Mouse (Mus musculus) CH12.LX (cell line): ENCODE measurements around the gene Gm20458. TPM values are rescaled to one million over a fixed set of nuclear protein-coding genes. Genes with fewer than 3 reads are reported as not detected.

Experiments used
- DNase-seq: peaks from one replicate; pipeline ENCODE4 v3.0.0-alpha.2; 2013; ENCODE audit errors: extremely low read depth
- H3K27ac ChIP-seq: 2 replicates; pipeline ENCODE4 v1.5.1; 2012; ENCODE audit warnings: low read depth, mild to moderate bottlenecking, control low read depth, moderate library complexity; ENCODE audit not compliant: insufficient read depth
- H3K27me3 ChIP-seq: replicated peaks from 2 replicates; pipeline ENCODE3; 2012; ENCODE audit warnings: inconsistent platforms
- H3K36me3 ChIP-seq, 2 experiments: replicated peaks in 1 of 2; 2 replicates each; pipeline versions ENCODE3 to v1.6.1; 2012; ENCODE audit warnings: inconsistent platforms in 1 of 2, low read length in 1 of 2, mild to moderate bottlenecking in 1 of 2, mixed read lengths in 1 of 2, moderate library complexity in 1 of 2; ENCODE audit not compliant: control insufficient read depth in 1 of 2, insufficient read depth in 1 of 2
- H3K4me1 ChIP-seq, 2 experiments: 2 replicates each; pipeline ENCODE4 v1.6.1; 2012; ENCODE audit warnings: inconsistent platforms in 1 of 2, moderate library complexity in 1 of 2; ENCODE audit not compliant: insufficient read depth in 2 of 2, control insufficient read depth in 1 of 2
- H3K4me2 ChIP-seq: 2 replicates; pipeline ENCODE4 v1.6.1; 2012; ENCODE audit warnings: low read depth, mild to moderate bottlenecking, control low read depth; ENCODE audit not compliant: poor library complexity, insufficient read depth, severe bottlenecking
- H3K4me3 ChIP-seq, 3 experiments: fragments of 150-350 bp in 1 of 3; sonication (generic) in 1 of 3; replicated peaks in 1 of 3; 2 replicates each; pipeline versions ENCODE3 to v1.5.1; 2011 to 2012; ENCODE audit warnings: low read depth in 2 of 3, low read length in 2 of 3, mild to moderate bottlenecking in 2 of 3, moderate library complexity in 2 of 3, control low read depth in 1 of 3, improper control_type of control experiment in 1 of 3, inconsistent platforms in 1 of 3, mixed read lengths in 1 of 3; ENCODE audit not compliant: poor library complexity in 1 of 3
- H3K79me2 ChIP-seq: replicated peaks from 2 replicates; pipeline ENCODE4 v1.6.1; 2012; ENCODE audit warnings: mild to moderate bottlenecking, moderate library complexity; ENCODE audit not compliant: control insufficient read depth, poor library complexity, insufficient read depth, severe bottlenecking; ENCODE audit errors: extremely low read depth
- H3K9ac ChIP-seq: 2 replicates; pipeline ENCODE4 v1.6.1; 2012; ENCODE audit warnings: low read depth, mild to moderate bottlenecking, control low read depth, moderate library complexity; ENCODE audit not compliant: insufficient read depth
- H3K9me3 ChIP-seq: replicated peaks from 2 replicates; pipeline ENCODE3; 2012; ENCODE audit warnings: low read length, inconsistent platforms, mixed read lengths
- BHLHE40 ChIP-seq: IDR thresholded peaks from 2 replicates; pipeline ENCODE4 v1.6.1; 2011; ENCODE audit warnings: mild to moderate bottlenecking, low read depth, low read length, improper control_type of control experiment
- CHD1 ChIP-seq: IDR thresholded peaks from 2 replicates; pipeline ENCODE4 v1.6.1; 2012; ENCODE audit warnings: low read depth, low read length, improper control_type of control experiment, inconsistent platforms
- CHD2 ChIP-seq: IDR thresholded peaks from 2 replicates; pipeline ENCODE4 v1.6.1; 2011; ENCODE audit warnings: low read length, improper control_type of control experiment
- CTCF ChIP-seq, 2 experiments: IDR thresholded peaks in 1 of 2; conservative IDR thresholded peaks in 1 of 2; 2 replicates each; pipeline ENCODE4 v1.5.1; 2011 to 2012; ENCODE audit warnings: low read depth in 2 of 2, low read length in 2 of 2, improper control_type of control experiment in 1 of 2, inconsistent platforms in 1 of 2, mild to moderate bottlenecking in 1 of 2, moderate library complexity in 1 of 2
- E2F4 ChIP-seq: IDR thresholded peaks from 2 replicates; pipeline ENCODE4 v1.6.1; 2011; ENCODE audit warnings: low read depth, low read length, improper control_type of control experiment; ENCODE audit not compliant: insufficient replicate concordance
- ELF1 ChIP-seq: IDR thresholded peaks from 2 replicates; pipeline ENCODE4 v1.6.1; 2014; ENCODE audit warnings: low read depth, mild to moderate bottlenecking, inconsistent platforms, low read length, improper control_type of control experiment
- EP300 ChIP-seq: IDR thresholded peaks from 2 replicates; pipeline ENCODE4 v1.6.1; 2011; ENCODE audit warnings: low read length, improper control_type of control experiment
- ETS1 ChIP-seq: conservative IDR thresholded peaks from 2 replicates; pipeline ENCODE4 v1.6.1; 2012; ENCODE audit warnings: low read depth, mild to moderate bottlenecking, inconsistent platforms, low read length, improper control_type of control experiment, moderate library complexity
- GABPA ChIP-seq: IDR thresholded peaks from 2 replicates; pipeline ENCODE4 v1.6.1; 2012; ENCODE audit warnings: low read depth, low read length, improper control_type of control experiment, inconsistent platforms; ENCODE audit not compliant: insufficient replicate concordance
- HCFC1 ChIP-seq: IDR thresholded peaks from 2 replicates; pipeline ENCODE4 v1.6.1; 2012; ENCODE audit warnings: low read depth, mild to moderate bottlenecking, inconsistent platforms, low read length, improper control_type of control experiment
- IRF4 ChIP-seq: IDR thresholded peaks from 2 replicates; pipeline ENCODE4 v1.6.1; 2014; ENCODE audit warnings: low read depth, mild to moderate bottlenecking, inconsistent platforms, low read length, improper control_type of control experiment
- JUN ChIP-seq: IDR thresholded peaks from 2 replicates; pipeline ENCODE4 v1.6.1; 2011; ENCODE audit warnings: low read depth, mild to moderate bottlenecking, low read length, improper control_type of control experiment, moderate library complexity; ENCODE audit not compliant: insufficient read depth
- JUND ChIP-seq: conservative IDR thresholded peaks from 2 replicates; pipeline ENCODE4 v1.6.1; 2011; ENCODE audit warnings: low read depth, low read length, improper control_type of control experiment
- KAT2A ChIP-seq: IDR thresholded peaks from 2 replicates; pipeline ENCODE4 v1.6.1; 2012; ENCODE audit warnings: low read length, improper control_type of control experiment, inconsistent platforms; ENCODE audit not compliant: insufficient replicate concordance
- MAFK ChIP-seq: IDR thresholded peaks from 2 replicates; pipeline ENCODE4 v1.6.1; 2011; ENCODE audit warnings: low read length, improper control_type of control experiment; ENCODE audit not compliant: insufficient replicate concordance
- MAX ChIP-seq: IDR thresholded peaks from 2 replicates; pipeline ENCODE4 v1.6.1; 2011; ENCODE audit warnings: low read length, improper control_type of control experiment
- MAZ ChIP-seq: IDR thresholded peaks from 2 replicates; pipeline ENCODE4 v1.6.1; 2012; ENCODE audit warnings: low read depth, mild to moderate bottlenecking, inconsistent platforms, low read length, improper control_type of control experiment, moderate library complexity
- MEF2A ChIP-seq: IDR thresholded peaks from 2 replicates; pipeline ENCODE4 v1.6.1; 2014; ENCODE audit warnings: low read depth, mild to moderate bottlenecking, inconsistent platforms, low read length, improper control_type of control experiment, borderline replicate concordance
- MXI1 ChIP-seq: IDR thresholded peaks from 2 replicates; pipeline ENCODE4 v1.6.1; 2011; ENCODE audit warnings: mild to moderate bottlenecking, low read depth, low read length, improper control_type of control experiment
- MYC ChIP-seq: IDR thresholded peaks from 2 replicates; pipeline ENCODE4 v1.6.1; 2011; ENCODE audit warnings: low read depth, mild to moderate bottlenecking, improper control_type of control experiment, low read length
- NELFE ChIP-seq: IDR thresholded peaks from 2 replicates; pipeline ENCODE4 v1.6.1; 2011; ENCODE audit warnings: low read depth, low read length, improper control_type of control experiment
- NRF1 ChIP-seq: IDR thresholded peaks from 2 replicates; pipeline ENCODE4 v1.6.1; 2014; ENCODE audit warnings: low read depth, mild to moderate bottlenecking, inconsistent platforms, low read length, improper control_type of control experiment, moderate library complexity
- PAX5 ChIP-seq: IDR thresholded peaks from 2 replicates; pipeline ENCODE4 v1.6.1; 2012; ENCODE audit warnings: low read length, inconsistent platforms, mixed read lengths
- POLR2A ChIP-seq: IDR thresholded peaks from 2 replicates; pipeline ENCODE4 v1.6.1; 2011; ENCODE audit warnings: low read depth, mild to moderate bottlenecking, improper control_type of control experiment, low read length
- POLR2AphosphoS2 ChIP-seq: IDR thresholded peaks from 2 replicates; pipeline ENCODE4 v1.6.1; 2011; ENCODE audit warnings: low read depth, low read length, improper control_type of control experiment
- RAD21 ChIP-seq: IDR thresholded peaks from 2 replicates; pipeline ENCODE4 v1.6.1; 2011; ENCODE audit warnings: low read depth, mild to moderate bottlenecking, low read length, improper control_type of control experiment, moderate library complexity
- RCOR1 ChIP-seq: conservative IDR thresholded peaks from 2 replicates; pipeline ENCODE4 v1.6.1; 2012; ENCODE audit warnings: low read depth, mild to moderate bottlenecking, inconsistent platforms, low read length, improper control_type of control experiment
- SIN3A ChIP-seq: IDR thresholded peaks from 2 replicates; pipeline ENCODE4 v1.6.1; 2012; ENCODE audit warnings: low read length, improper control_type of control experiment, inconsistent platforms
- SMC3 ChIP-seq: IDR thresholded peaks from 2 replicates; pipeline ENCODE4 v1.6.1; 2011; ENCODE audit warnings: low read depth, low read length, improper control_type of control experiment
- TBP ChIP-seq: conservative IDR thresholded peaks from 2 replicates; pipeline ENCODE4 v1.6.1; 2011; ENCODE audit warnings: low read depth, low read length, improper control_type of control experiment
- TCF12 ChIP-seq: IDR thresholded peaks from 2 replicates; pipeline ENCODE4 v1.6.1; 2014; ENCODE audit warnings: low read depth, mild to moderate bottlenecking, inconsistent platforms, low read length, improper control_type of control experiment
- UBTF ChIP-seq: IDR thresholded peaks from 2 replicates; pipeline ENCODE4 v1.6.1; 2012; ENCODE audit warnings: low read depth, mild to moderate bottlenecking, inconsistent platforms, low read length, improper control_type of control experiment, moderate library complexity
- USF1 ChIP-seq: IDR thresholded peaks from 2 replicates; pipeline ENCODE4 v1.6.1; 2014; ENCODE audit warnings: low read depth, mild to moderate bottlenecking, inconsistent platforms, low read length, improper control_type of control experiment
- USF2 ChIP-seq: conservative IDR thresholded peaks from 2 replicates; pipeline ENCODE4 v1.6.1; 2011; ENCODE audit warnings: low read depth, low read length, improper control_type of control experiment
- ZKSCAN1 ChIP-seq: IDR thresholded peaks from 2 replicates; pipeline ENCODE4 v1.6.1; 2012; ENCODE audit warnings: low read depth, inconsistent platforms, low read length, improper control_type of control experiment, borderline replicate concordance
- ZMIZ1 ChIP-seq: IDR thresholded peaks from 2 replicates; pipeline ENCODE4 v1.6.1; 2012; ENCODE audit warnings: low read depth, mild to moderate bottlenecking, inconsistent platforms, low read length, improper control_type of control experiment
- ZNF384 ChIP-seq: IDR thresholded peaks from 2 replicates; pipeline ENCODE4 v1.6.1; 2012; ENCODE audit warnings: low read depth, low read length, improper control_type of control experiment, inconsistent platforms
- dilution Hi-C: fragments of 300-500 bp; cut with MboI; formaldehyde crosslinking; loops from 2 replicates; pipeline ENCODE4 v1.14.3; 2020; ENCODE audit warnings: low sequenced_read_pairs; ENCODE audit not compliant: extremely low pct_unique_long_range_greater_than_20kb, extremely low pct_ligation_motif_present
- in situ Hi-C: fragments of 300-500 bp; cut with MboI; formaldehyde crosslinking; loops from 3 replicates; pipeline ENCODE4 v1.14.3; 2019; ENCODE audit warnings: low sequenced_read_pairs, low pct_ligation_motif_present, low pct_unique_long_range_greater_than_20kb, mixed read lengths
- polyA plus RNA-seq: library from polyadenylated mRNA; unstranded; fragments of >175 nt; gene quantifications from 2 replicates; pipeline ENCODE4 v1.2.1, GENCODE M21; 2012; ENCODE audit warnings: low read depth; ENCODE audit not compliant: insufficient read length
- total RNA-seq, 2 experiments: library from RNA; depleted of rRNA; stranded (reverse); fragments of 300-350 nt in 1 of 2; fragments of >200 nt in 1 of 2; gene quantifications; 2 replicates each; pipeline ENCODE4 v1.2.3; 2012 to 2014

The Gm20458 gene
- total RNA-seq (2012; rRNA removed) (0.88 and 1.1 TPM in 2 replicates), total RNA-seq (2014; rRNA removed) (0.74 TPM in 1 of 2 replicates, not detected in the other), polyA plus RNA-seq (0.31 and 1.2 TPM in 2 replicates)

DNA sequence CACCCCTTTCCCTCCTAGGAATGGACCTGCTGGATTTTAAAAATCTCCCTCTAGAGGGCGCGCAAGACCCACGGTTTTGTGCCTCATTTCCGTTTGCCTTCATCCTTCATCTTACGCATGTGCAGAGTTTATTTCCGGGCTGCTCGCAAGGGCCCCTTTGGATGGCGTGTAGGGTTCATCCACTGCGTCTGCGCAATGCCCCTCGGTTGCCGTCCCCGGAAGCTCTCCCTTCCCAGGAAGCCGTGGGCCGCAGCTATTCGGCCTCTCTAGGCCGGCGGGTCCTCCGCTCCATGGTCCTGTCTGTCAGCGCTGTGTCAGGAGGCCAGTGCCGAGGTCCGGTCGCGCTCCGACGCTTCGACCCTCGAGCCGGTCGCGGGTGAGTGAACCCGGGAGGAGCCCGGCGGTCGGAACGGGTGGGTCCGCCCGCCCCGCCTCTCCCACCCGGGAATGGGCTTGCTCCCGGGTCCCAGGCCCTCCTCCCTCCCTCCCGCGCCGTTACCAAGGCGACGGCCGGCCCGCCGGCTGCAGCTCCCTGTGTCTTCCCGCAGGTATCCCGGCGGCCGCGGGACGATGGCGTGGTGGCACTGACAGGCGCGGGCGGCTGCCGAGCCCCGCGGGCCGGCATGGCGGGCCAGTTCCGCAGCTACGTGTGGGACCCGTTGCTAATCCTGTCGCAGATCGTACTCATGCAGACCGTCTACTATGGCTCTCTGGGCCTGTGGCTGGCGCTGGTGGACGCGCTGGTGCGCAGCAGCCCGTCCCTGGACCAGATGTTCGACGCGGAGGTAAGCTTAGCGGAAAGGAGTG, at the start of gene Gm20458:
Gene Gm20458 (plus strand): TSS at position 223 of the 807 bp plus-strand sequence.
- peak; percentile 99 for DNase-seq
- peak within 1 kb of the TSS; percentile 48 for H3K27ac ChIP-seq
- H3K4me2 ChIP-seq: peak within 1 kb of the TSS; percentile 81
- in situ Hi-C loops: no loop called here
- peaks cover 7 to 36% of the 10 kb centered on the region in 2 experiments for H3K4me1 ChIP-seq
- H3K79me2 ChIP-seq: peaks cover 11% of the 10 kb centered on the region
- H3K9me3 ChIP-seq: peaks cover 2% of the 10 kb centered on the region
- no peaks in the 10 kb centered on the region for H3K27me3 ChIP-seq
- peak within 1 kb of the TSS; percentile 81 for H3K9ac ChIP-seq
- dilution Hi-C loops: no loop called here
- peaks cover 27 to 40% of the 10 kb centered on the region in 2 experiments for H3K36me3 ChIP-seq
- H3K4me3 ChIP-seq: peak within 1 kb of the TSS; percentile 72 to 93 (median 78)
- TF ChIP-seq UBTF: 0 out of 2 replicates have a peak, but pooled peaks have one; percentile 53
- no peak for TF ChIP-seq E2F4
- 0 out of 2 replicates have a peak, but pooled peaks have one; percentile 76 for TF ChIP-seq MYC
- TF ChIP-seq USF1: no peak
- TF ChIP-seq NRF1: peak; percentile 95
- no peak for TF ChIP-seq USF2
- no peak for TF ChIP-seq TBP
- TF ChIP-seq NELFE: peak; percentile 66; the same call in 1 of the 2 replicates
- no peak for TF ChIP-seq JUN
- no peak for TF ChIP-seq MAFK
- peak; percentile 48 for TF ChIP-seq BHLHE40
- TF ChIP-seq MEF2A: peak; percentile 77; the same call in 1 of the 2 replicates
- TF ChIP-seq PAX5: no peak
- no peak; the same call in 1 of the 2 replicates for TF ChIP-seq JUND
- no peak for TF ChIP-seq RCOR1
- peak; percentile 95 for TF ChIP-seq KAT2A
- peak; percentile 76; the same call in 1 of the 2 replicates for TF ChIP-seq MXI1
- no peak for TF ChIP-seq ZKSCAN1
- peak; percentile 87; the same call in 1 of the 2 replicates for TF ChIP-seq MAZ
- peak; percentile 54; the same call in 1 of the 2 replicates for TF ChIP-seq CHD2
- peak; percentile 99 for TF ChIP-seq ELF1
- TF ChIP-seq POLR2AphosphoS2: peak; percentile 83
- TF ChIP-seq HCFC1: peak; percentile 98
- TF ChIP-seq ETS1: peak; percentile 52
- peak; percentile 68 for TF ChIP-seq IRF4
- no peak for TF ChIP-seq EP300
- TF ChIP-seq ZNF384: no peak; the same call in none of the 2 replicates
- peak; percentile 64; the same call in 1 of the 2 replicates for TF ChIP-seq ZMIZ1
- peak; percentile 36 to 91; a peak in 3 of 4 replicates for TF ChIP-seq CTCF (conservative IDR thresholded peaks at IDR 0.05 in 1 of 2, IDR thresholded peaks at IDR 0.05 in 1 of 2; ENCODE audit: low read depth in 2 of 2, low read length in 2 of 2)
- TF ChIP-seq POLR2A: peak; percentile 79
- TF ChIP-seq CHD1: no peak
- peak; percentile 59 for TF ChIP-seq SMC3
- peak; percentile 62; the same call in 1 of the 2 replicates for TF ChIP-seq TCF12
- peak; percentile 54; the same call in 1 of the 2 replicates for TF ChIP-seq GABPA
- TF ChIP-seq MAX: peak; percentile 81; the same call in 1 of the 2 replicates
- peak; percentile 77 for TF ChIP-seq RAD21
- TF ChIP-seq SIN3A: peak; percentile 95
